Mouse (Mus musculus): ENCODE data around the gene Ppp1r1b. TPM values are rescaled to one million over a fixed set of nuclear protein-coding genes. Genes with fewer than 3 reads are reported as not detected.

Ppp1r1b gene
- polyA plus RNA-seq, 1 experiment: not detected

- no peaks in the 10 kb centered on the region for H3K4me1 ChIP-seq (ENCODE audit: control insufficient read depth, insufficient read depth, low read length)
- WGBS: 17% methylated on average over 2 of the region's 2 CpGs
- no peak for TF ChIP-seq CTCF (IDR thresholded peaks at IDR 0.05; ENCODE audit: control insufficient read depth, insufficient read depth, low read length)
- TF ChIP-seq POLR2A (IDR thresholded peaks at IDR 0.05; ENCODE audit: borderline replicate concordance, control insufficient read depth, low read depth, low read length): no peak
- no peak overlapping the region for H3K4me3 ChIP-seq (replicated peaks; ENCODE audit: control insufficient read depth, low read depth, low read length)
- no peak overlapping the region for H3K27ac ChIP-seq (ENCODE audit: control insufficient read depth, insufficient read depth, low read depth, low read length, poor library complexity)
Observed at GRCm38 (mm10) chr11:98319944-98320343, 28.3 kb upstream of the Ppp1r1b start.

GRCm38 (mm10) chr11:98320381-98320780 is 27.8 kb upstream of the Ppp1r1b start:
- Histone ChIP-seq H3K4me3 (replicated peaks; ENCODE audit: control insufficient read depth, low read depth, low read length) (no peak overlapping the region), H3K27ac (ENCODE audit: control insufficient read depth, insufficient read depth, low read depth, low read length, poor library complexity) (no peak overlapping the region), H3K4me1 (ENCODE audit: control insufficient read depth, insufficient read depth, low read length) (no peaks in the 10 kb centered on the region)
- no peak for TF ChIP-seq CTCF (IDR thresholded peaks at IDR 0.05; ENCODE audit: control insufficient read depth, insufficient read depth, low read length)
- TF ChIP-seq POLR2A (IDR thresholded peaks at IDR 0.05; ENCODE audit: borderline replicate concordance, control insufficient read depth, low read depth, low read length): no peak
- 13% methylated on average over 12 of the region's 12 CpGs for WGBS

GRCm38 (mm10) chr11:98320806-98321676 is 27.2 kb upstream of the Ppp1r1b start:
- WGBS: 6% methylated on average over 30 of the region's 30 CpGs
- Histone ChIP-seq H3K4me1 (ENCODE audit: control insufficient read depth, insufficient read depth, low read length) (no peaks in the 10 kb centered on the region), H3K27ac (ENCODE audit: control insufficient read depth, insufficient read depth, low read depth, low read length, poor library complexity) (no peak overlapping the region)

GRCm38 (mm10) chr11:98321677-98322003 is 26.6 kb upstream of the Ppp1r1b start:
- Histone ChIP-seq H3K27ac (ENCODE audit: control insufficient read depth, insufficient read depth, low read depth, low read length, poor library complexity) (no peak overlapping the region), H3K4me1 (ENCODE audit: control insufficient read depth, insufficient read depth, low read length) (no peaks in the 10 kb centered on the region), H3K4me3 (replicated peaks; ENCODE audit: control insufficient read depth, low read depth, low read length) (no peak overlapping the region)
- TF ChIP-seq POLR2A (IDR thresholded peaks at IDR 0.05; ENCODE audit: borderline replicate concordance, control insufficient read depth, low read depth, low read length) (no peak), CTCF (IDR thresholded peaks at IDR 0.05; ENCODE audit: control insufficient read depth, insufficient read depth, low read length) (no peak)
- 5% methylated on average over 5 of the region's 5 CpGs for WGBS

More at GRCm38 (mm10) chr11:98320806-98321676, 27.2 kb upstream of the Ppp1r1b start:
- TF ChIP-seq POLR2A (IDR thresholded peaks at IDR 0.05; ENCODE audit: borderline replicate concordance, control insufficient read depth, low read depth, low read length) (no peak), CTCF (IDR thresholded peaks at IDR 0.05; ENCODE audit: control insufficient read depth, insufficient read depth, low read length) (no peak)
- no peak overlapping the region for H3K4me3 ChIP-seq (replicated peaks; ENCODE audit: control insufficient read depth, low read depth, low read length)

GRCm38 (mm10) chr11:98322159-98322558 is 26.0 kb upstream of the Ppp1r1b start:
- Histone ChIP-seq H3K27ac (ENCODE audit: control insufficient read depth, insufficient read depth, low read depth, low read length, poor library complexity) (no peak overlapping the region), H3K4me3 (replicated peaks; ENCODE audit: control insufficient read depth, low read depth, low read length) (no peak overlapping the region), H3K4me1 (ENCODE audit: control insufficient read depth, insufficient read depth, low read length) (no peaks in the 10 kb centered on the region)
- no peak for TF ChIP-seq CTCF (IDR thresholded peaks at IDR 0.05; ENCODE audit: control insufficient read depth, insufficient read depth, low read length)
- no peak for TF ChIP-seq POLR2A (IDR thresholded peaks at IDR 0.05; ENCODE audit: borderline replicate concordance, control insufficient read depth, low read depth, low read length)
- WGBS: 0% methylated on average over 1 of the region's 1 CpGs

GRCm38 (mm10) chr11:98323136-98323866 is 24.9 kb upstream of the Ppp1r1b start:
- TF ChIP-seq CTCF (IDR thresholded peaks at IDR 0.05; ENCODE audit: control insufficient read depth, insufficient read depth, low read length) (no peak), POLR2A (IDR thresholded peaks at IDR 0.05; ENCODE audit: borderline replicate concordance, control insufficient read depth, low read depth, low read length) (no peak)
- Histone ChIP-seq H3K27ac (ENCODE audit: control insufficient read depth, insufficient read depth, low read depth, low read length, poor library complexity) (no peak overlapping the region), H3K4me1 (ENCODE audit: control insufficient read depth, insufficient read depth, low read length) (no peaks in the 10 kb centered on the region), H3K4me3 (replicated peaks; ENCODE audit: control insufficient read depth, low read depth, low read length) (no peak overlapping the region)
- WGBS: 8% methylated on average over 10 of the region's 10 CpGs

GRCm38 (mm10) chr11:98323933-98324332 is 24.3 kb upstream of the Ppp1r1b start:
- Histone ChIP-seq H3K4me1 (ENCODE audit: control insufficient read depth, insufficient read depth, low read length) (no peaks in the 10 kb centered on the region), H3K27ac (ENCODE audit: control insufficient read depth, insufficient read depth, low read depth, low read length, poor library complexity) (no peak overlapping the region), H3K4me3 (replicated peaks; ENCODE audit: control insufficient read depth, low read depth, low read length) (no peak overlapping the region)
- no peak for TF ChIP-seq POLR2A (IDR thresholded peaks at IDR 0.05; ENCODE audit: borderline replicate concordance, control insufficient read depth, low read depth, low read length)
- no peak for TF ChIP-seq CTCF (IDR thresholded peaks at IDR 0.05; ENCODE audit: control insufficient read depth, insufficient read depth, low read length)
- 4% methylated on average over 9 of the region's 9 CpGs for WGBS

GRCm38 (mm10) chr11:98325191-98325820 is 22.9 kb upstream of the Ppp1r1b start:
- no peak overlapping the region for H3K4me3 ChIP-seq (replicated peaks; ENCODE audit: control insufficient read depth, low read depth, low read length)
- no peaks in the 10 kb centered on the region for H3K4me1 ChIP-seq (ENCODE audit: control insufficient read depth, insufficient read depth, low read length)
- TF ChIP-seq CTCF (IDR thresholded peaks at IDR 0.05; ENCODE audit: control insufficient read depth, insufficient read depth, low read length): no peak
- no peak for TF ChIP-seq POLR2A (IDR thresholded peaks at IDR 0.05; ENCODE audit: borderline replicate concordance, control insufficient read depth, low read depth, low read length)
- 8% methylated on average over 14 of the region's 14 CpGs for WGBS
- H3K27ac ChIP-seq (ENCODE audit: control insufficient read depth, insufficient read depth, low read depth, low read length, poor library complexity): no peak overlapping the region; the same call in 1 of the 2 replicates

Data from bone marrow, adult 2 months (tissue).